Mouse (Mus musculus) ES-Bruce4 (cell line): Measurements from ENCODE around the gene Eif4g3.

Source experiments
- CTCF ChIP-seq: IDR thresholded peaks from one replicate; pipeline ENCODE4 v1.8.1; 2011; ENCODE audit warnings: low read depth, low read length
- EP300 ChIP-seq: IDR thresholded peaks from 2 replicates; pipeline ENCODE4 v1.6.1; 2011; ENCODE audit warnings: low read depth, low read length; ENCODE audit not compliant: insufficient read depth
- POLR2A ChIP-seq: IDR thresholded peaks from one replicate; pipeline ENCODE4 v1.8.1; 2011; ENCODE audit warnings: low read length; ENCODE audit not compliant: insufficient read depth

DNA sequence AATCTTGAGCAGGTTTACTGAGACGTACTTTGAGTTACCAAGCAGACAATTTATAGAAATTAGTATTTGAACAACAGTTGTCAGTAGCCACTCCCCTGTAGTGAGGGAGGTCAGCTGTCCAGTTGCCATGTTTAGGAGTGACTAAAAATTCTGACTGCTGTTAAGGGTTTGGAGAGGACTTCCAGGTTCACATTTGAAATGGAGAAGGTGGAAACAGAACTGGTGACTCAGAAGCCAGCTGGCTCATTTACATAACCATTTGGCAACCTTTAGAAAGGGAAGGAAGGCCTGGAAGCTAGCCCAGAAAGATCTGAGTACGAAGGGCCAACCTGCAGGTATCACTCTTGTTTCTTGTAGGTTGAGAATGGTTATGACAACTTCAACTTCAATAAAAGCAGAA is 75.8 kb downstream of the Eif4g3 start:
- TF ChIP-seq CTCF (no peak), EP300 (no peak), POLR2A (no peak)
